Mouse (Mus musculus): ENCODE measurements around the gene Cfap54. TPM values are rescaled to one million over a fixed set of nuclear protein-coding genes. Genes with fewer than 3 reads are reported as not detected.

Cfap54 gene
- total and polyA plus RNA-seq, 2 experiments from 2014 or later: 3.0 to 5.2 TPM

DNA sequence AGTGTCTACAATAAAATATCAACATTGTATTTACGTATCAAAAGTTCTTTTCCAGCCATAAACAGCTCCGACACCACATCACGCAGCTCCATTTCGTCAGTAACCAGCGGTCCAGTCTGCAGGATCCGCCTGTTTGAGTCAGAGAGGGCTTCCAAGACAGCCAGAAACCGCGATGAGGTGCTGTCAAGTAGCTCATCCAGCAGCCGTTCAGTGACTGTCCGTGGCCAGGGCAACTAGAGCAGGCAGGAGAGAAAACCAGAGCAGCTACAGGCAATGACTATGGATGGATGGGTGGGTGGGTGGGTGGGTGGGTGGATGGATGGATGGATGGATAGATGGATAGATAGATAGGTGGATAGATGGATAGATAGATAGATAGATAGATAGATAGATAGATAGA lies 38.2 kb downstream of the Cfap54 start:
- Histone ChIP-seq H3K27ac (no peak overlapping the region), H3K36me3 (ENCODE audit: insufficient read depth, low read length) (no peaks in the 10 kb centered on the region), H3K9ac (replicated peaks; ENCODE audit: low read length) (no peak overlapping the region), H3K4me3 (ENCODE audit: low read length) (no peak overlapping the region), H3K4me2 (ENCODE audit: low read depth, low read length) (no peak overlapping the region), H3K4me1 (ENCODE audit: insufficient read depth, low read length) (no peaks in the 10 kb centered on the region), H3K27me3 (ENCODE audit: insufficient read depth, low read length) (no peaks in the 10 kb centered on the region), H3K9me3 (ENCODE audit: low read length) (no peaks in the 10 kb centered on the region)
- 91% methylated on average over 10 of the region's 10 CpGs for WGBS
- TF ChIP-seq CTCF (IDR thresholded peaks at IDR 0.05; ENCODE audit: low read depth): no peak
- ATAC-seq (no peak), DNase-seq (ENCODE audit: low spot score) (no peak)

DNA sequence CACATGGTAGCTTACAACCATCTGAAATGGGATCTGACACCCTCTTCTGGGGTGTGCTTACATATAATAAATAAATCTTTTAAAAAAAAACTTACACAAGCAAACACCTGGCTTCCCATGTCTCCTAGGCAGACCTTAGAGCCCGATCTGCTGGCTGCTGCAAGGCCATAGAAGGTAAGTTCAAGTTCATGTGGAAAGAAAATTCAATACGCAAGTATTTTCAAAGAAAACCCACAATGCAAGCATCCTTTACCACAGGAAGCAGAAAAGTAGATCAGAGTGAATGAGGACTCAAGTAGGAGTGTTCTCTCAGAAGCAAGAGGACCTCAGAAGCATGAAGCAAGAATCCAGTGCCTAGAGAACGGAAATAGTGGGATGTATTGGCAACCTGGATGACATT lies 39.6 kb downstream of the Cfap54 start:
- DNase-seq (ENCODE audit: low spot score) (no peak), ATAC-seq (no peak)
- WGBS: 94% methylated on average over 3 of the region's 3 CpGs
- Histone ChIP-seq H3K27ac (no peak overlapping the region), H3K27me3 (ENCODE audit: insufficient read depth, low read length) (no peaks in the 10 kb centered on the region), H3K9me3 (ENCODE audit: low read length) (no peaks in the 10 kb centered on the region), H3K4me3 (ENCODE audit: low read length) (no peak overlapping the region), H3K36me3 (ENCODE audit: insufficient read depth, low read length) (no peaks in the 10 kb centered on the region), H3K4me2 (ENCODE audit: low read depth, low read length) (no peak overlapping the region), H3K9ac (replicated peaks; ENCODE audit: low read length) (no peak overlapping the region), H3K4me1 (ENCODE audit: insufficient read depth, low read length) (no peaks in the 10 kb centered on the region)
- TF ChIP-seq CTCF (IDR thresholded peaks at IDR 0.05; ENCODE audit: low read depth): no peak

GRCm38 (mm10) chr10:93041392-93041791 lies 40.0 kb downstream of the Cfap54 start:
- no peak overlapping the region for H3K9ac ChIP-seq (replicated peaks; ENCODE audit: low read length)
- H3K27me3 ChIP-seq (ENCODE audit: insufficient read depth, low read length): no peaks in the 10 kb centered on the region
- H3K4me1 ChIP-seq (ENCODE audit: insufficient read depth, low read length): no peaks in the 10 kb centered on the region
- H3K4me3 ChIP-seq (ENCODE audit: low read length): no peak overlapping the region
- DNase-seq (ENCODE audit: low spot score) (no peak), ATAC-seq (no peak)
- no peaks in the 10 kb centered on the region for H3K9me3 ChIP-seq (ENCODE audit: low read length)
- TF ChIP-seq CTCF (IDR thresholded peaks at IDR 0.05; ENCODE audit: low read depth): no peak
- H3K27ac ChIP-seq: no peak overlapping the region
- H3K36me3 ChIP-seq (ENCODE audit: insufficient read depth, low read length): no peaks in the 10 kb centered on the region
- WGBS: 74% methylated on average over 4 of the region's 4 CpGs
- no peak overlapping the region for H3K4me2 ChIP-seq (ENCODE audit: low read depth, low read length)

- Histone ChIP-seq H3K27ac (no peak overlapping the region), H3K9ac (replicated peaks; ENCODE audit: low read length) (no peak overlapping the region), H3K36me3 (ENCODE audit: insufficient read depth, low read length) (no peaks in the 10 kb centered on the region), H3K27me3 (ENCODE audit: insufficient read depth, low read length) (no peaks in the 10 kb centered on the region), H3K9me3 (ENCODE audit: low read length) (no peaks in the 10 kb centered on the region), H3K4me3 (ENCODE audit: low read length) (no peak overlapping the region), H3K4me1 (ENCODE audit: insufficient read depth, low read length) (no peaks in the 10 kb centered on the region), H3K4me2 (ENCODE audit: low read depth, low read length) (no peak overlapping the region)
- TF ChIP-seq CTCF (IDR thresholded peaks at IDR 0.05; ENCODE audit: low read depth): no peak
- 88% methylated on average over 3 of the region's 3 CpGs for WGBS
- ATAC-seq (no peak), DNase-seq (ENCODE audit: low spot score) (no peak)
Measured at GRCm38 (mm10) chr10:93036532-93036931, 44.9 kb downstream of the Cfap54 start.

DNA sequence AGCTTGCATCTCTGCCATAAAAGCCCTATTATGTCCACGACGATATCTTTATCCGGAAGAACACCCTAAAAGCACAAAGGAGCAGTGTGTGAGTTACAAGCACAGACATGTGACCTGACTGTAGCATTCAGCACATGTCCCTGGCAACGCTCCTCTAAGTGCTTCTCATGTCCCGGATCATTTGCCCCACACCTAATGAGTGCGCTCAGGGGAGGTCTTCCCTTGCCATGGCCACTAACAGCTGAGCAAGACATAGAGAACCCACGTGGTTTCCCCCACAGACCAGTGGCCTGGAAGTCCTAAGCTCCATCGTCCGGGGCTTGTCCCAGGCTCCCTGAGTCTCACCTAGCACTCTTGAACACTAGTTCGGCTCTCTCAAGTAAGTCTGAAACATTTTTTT lies 45.9 kb downstream of the Cfap54 start:
- Histone ChIP-seq H3K4me1 (ENCODE audit: insufficient read depth, low read length) (no peaks in the 10 kb centered on the region), H3K4me3 (ENCODE audit: low read length) (no peak overlapping the region), H3K27me3 (ENCODE audit: insufficient read depth, low read length) (no peaks in the 10 kb centered on the region), H3K9me3 (ENCODE audit: low read length) (no peaks in the 10 kb centered on the region), H3K36me3 (ENCODE audit: insufficient read depth, low read length) (no peaks in the 10 kb centered on the region), H3K4me2 (ENCODE audit: low read depth, low read length) (no peak overlapping the region), H3K27ac (no peak overlapping the region), H3K9ac (replicated peaks; ENCODE audit: low read length) (no peak overlapping the region)
- no peak for TF ChIP-seq CTCF (IDR thresholded peaks at IDR 0.05; ENCODE audit: low read depth)
- DNase-seq (ENCODE audit: low spot score): no peak
- peak; percentile 47; the same call in 1 of the 2 replicates for ATAC-seq
- 49% methylated on average over 10 of the region's 10 CpGs for WGBS

- 88% methylated on average over 8 of the region's 8 CpGs for WGBS
- Histone ChIP-seq H3K9ac (replicated peaks; ENCODE audit: low read length) (no peak overlapping the region), H3K9me3 (ENCODE audit: low read length) (no peaks in the 10 kb centered on the region), H3K27me3 (ENCODE audit: insufficient read depth, low read length) (no peaks in the 10 kb centered on the region), H3K4me1 (ENCODE audit: insufficient read depth, low read length) (no peaks in the 10 kb centered on the region), H3K4me3 (ENCODE audit: low read length) (no peak overlapping the region), H3K27ac (no peak overlapping the region), H3K36me3 (ENCODE audit: insufficient read depth, low read length) (no peaks in the 10 kb centered on the region), H3K4me2 (ENCODE audit: low read depth, low read length) (no peak overlapping the region)
- no peak for DNase-seq (ENCODE audit: low spot score)
- no peak for ATAC-seq
- TF ChIP-seq CTCF (IDR thresholded peaks at IDR 0.05; ENCODE audit: low read depth): no peak
Measured at GRCm38 (mm10) chr10:93023295-93023694, 58.1 kb downstream of the Cfap54 start.

DNA sequence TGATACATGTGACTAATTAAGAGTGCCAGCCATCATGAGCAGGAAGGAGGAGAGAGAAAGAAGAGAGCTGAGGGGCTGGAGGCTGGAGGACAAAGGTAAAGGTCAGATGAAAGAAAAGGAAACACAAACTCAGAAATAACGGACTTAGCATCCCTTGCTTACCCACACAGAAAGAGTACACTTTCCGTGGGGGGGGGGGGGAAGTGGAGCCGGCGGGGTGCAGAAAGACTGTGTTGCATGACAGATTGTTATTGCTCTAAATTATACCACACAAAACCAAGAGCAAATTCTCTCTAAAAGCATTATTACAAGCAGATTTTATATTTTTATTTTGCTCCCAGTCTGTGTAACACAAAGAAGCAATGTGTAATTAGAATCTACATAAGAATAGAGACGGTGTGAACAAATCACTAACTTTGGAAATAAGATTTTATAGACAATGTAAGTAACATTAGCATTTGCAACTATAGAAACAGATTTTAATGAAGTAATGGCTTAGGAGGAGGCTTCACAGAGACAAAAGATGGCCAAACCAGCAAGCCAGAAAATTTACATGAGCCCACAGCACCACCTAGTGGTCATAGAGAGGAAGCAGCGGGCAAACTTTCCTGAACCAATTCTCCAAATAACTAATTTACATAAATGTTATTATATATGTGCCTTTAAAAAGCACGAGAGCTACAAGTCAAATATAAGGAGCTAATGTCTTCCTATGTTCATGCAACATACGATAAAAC lies 67.2 kb downstream of the Cfap54 start:
- H3K4me1 ChIP-seq (ENCODE audit: insufficient read depth, low read length): no peaks in the 10 kb centered on the region
- no peaks in the 10 kb centered on the region for H3K27me3 ChIP-seq (ENCODE audit: insufficient read depth, low read length)
- DNase-seq (ENCODE audit: low spot score) (peak; percentile 88), ATAC-seq (no peak)
- H3K36me3 ChIP-seq (ENCODE audit: insufficient read depth, low read length): no peaks in the 10 kb centered on the region
- no peak overlapping the region for H3K9ac ChIP-seq (replicated peaks; ENCODE audit: low read length)
- H3K4me2 ChIP-seq (ENCODE audit: low read depth, low read length): no peak overlapping the region
- no peak overlapping the region for H3K27ac ChIP-seq
- TF ChIP-seq CTCF (IDR thresholded peaks at IDR 0.05; ENCODE audit: low read depth): peak; percentile 90
- WGBS: 38% methylated on average over 8 of the region's 8 CpGs
- no peaks in the 10 kb centered on the region for H3K9me3 ChIP-seq (ENCODE audit: low read length)
- H3K4me3 ChIP-seq (ENCODE audit: low read length): no peak overlapping the region
